Mouse (Mus musculus): Measurements from ENCODE around the gene Fam184a. TPM values are rescaled to one million over a fixed set of nuclear protein-coding genes. Genes with fewer than 3 reads are reported as not detected.

Fam184a gene
- total RNA-seq (2022) = 1 to 10 TPM in 1 of 4 experiments, under 1 TPM in 3; 0.40 to 2.0 (median 0.71) TPM

DNA sequence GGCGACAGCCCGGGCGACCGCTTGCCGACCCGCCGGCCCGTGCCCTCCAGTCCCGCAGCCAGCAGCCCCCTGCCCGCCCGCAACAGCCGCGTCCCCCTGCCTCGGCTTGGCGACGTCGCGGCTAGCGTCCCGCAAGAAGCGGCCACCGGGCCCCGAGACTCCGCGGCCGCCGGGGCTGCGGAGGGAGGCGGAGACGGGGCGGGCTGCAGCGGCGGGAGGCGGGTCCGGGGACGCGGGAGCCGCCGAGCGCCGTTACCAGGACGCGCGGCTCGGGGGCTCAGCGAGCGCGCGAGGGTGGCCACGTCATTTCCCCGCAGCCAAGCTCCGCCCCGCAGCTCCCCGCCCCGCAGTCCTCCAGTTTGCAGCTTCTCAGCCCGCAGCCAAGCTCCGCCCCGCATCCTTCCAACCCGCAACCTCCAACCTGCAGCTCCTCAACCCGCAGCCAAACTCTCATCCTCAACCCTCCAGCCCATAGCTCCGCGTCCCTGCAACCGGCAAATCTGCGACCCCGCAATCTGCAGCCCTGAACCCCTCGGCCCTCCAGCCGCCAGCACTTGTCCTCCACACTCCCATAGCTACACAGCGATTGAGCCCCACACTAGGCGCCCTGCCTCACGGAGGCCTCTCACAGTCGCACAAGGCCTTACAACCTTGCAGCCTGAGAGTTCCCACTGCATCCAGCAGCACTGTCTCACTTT lies at the start of gene Fam184a:
Fam184a (minus strand) TSS at position 169 of the 698 bp plus-strand sequence.
- peak; percentile 29 for DNase-seq (ENCODE audit: low spot score)

DNA sequence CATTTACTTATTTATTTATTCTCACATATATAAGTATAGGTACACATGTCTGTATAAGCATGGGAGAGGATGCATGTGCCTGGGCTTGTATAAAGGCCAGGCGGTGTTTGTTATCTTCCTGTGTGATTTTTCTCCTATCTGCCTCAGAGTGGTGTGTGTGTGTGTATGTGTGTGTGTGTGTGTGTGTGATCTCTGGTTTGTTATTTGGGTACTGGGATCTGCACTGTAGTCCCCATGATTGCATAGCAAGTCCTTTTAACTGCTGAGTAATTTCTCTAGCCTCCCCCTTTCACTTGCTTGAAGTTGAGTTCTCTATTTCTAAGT lies 45.3 kb upstream of the Fam184a start:
- no peak for DNase-seq (ENCODE audit: low spot score)

DNA sequence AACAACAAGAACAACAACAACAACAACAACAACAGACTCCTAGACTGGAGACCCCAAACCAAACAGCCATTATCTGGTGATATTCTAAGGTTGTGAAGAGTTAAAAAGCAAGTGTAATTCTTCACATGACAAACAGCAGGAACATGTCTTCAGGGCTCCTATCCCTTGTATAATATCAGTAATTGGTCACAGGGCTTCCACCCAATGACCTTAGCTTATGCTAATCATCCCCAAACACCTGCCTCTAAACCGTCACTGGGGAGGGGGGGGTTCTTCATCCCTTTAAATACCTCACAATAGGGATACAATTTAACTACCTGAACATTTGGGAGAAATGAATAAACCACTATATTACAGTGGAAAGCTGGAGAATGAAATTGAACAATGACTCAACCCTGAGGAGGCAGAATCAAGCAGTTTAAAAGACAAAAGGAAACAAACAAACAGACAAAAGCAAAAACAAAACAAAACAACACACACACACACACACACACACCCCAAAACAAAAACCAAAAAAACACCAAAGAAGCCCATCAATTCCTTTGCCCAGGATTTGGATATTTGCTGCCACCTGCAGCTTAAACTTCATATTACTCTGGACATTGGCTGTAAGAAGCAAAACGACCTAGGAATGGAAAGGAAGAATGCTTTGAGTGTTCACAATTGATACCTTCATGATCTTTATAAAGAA lies 44.8 kb upstream of the Fam184a start:
- no peak for DNase-seq (ENCODE audit: low spot score)

DNA sequence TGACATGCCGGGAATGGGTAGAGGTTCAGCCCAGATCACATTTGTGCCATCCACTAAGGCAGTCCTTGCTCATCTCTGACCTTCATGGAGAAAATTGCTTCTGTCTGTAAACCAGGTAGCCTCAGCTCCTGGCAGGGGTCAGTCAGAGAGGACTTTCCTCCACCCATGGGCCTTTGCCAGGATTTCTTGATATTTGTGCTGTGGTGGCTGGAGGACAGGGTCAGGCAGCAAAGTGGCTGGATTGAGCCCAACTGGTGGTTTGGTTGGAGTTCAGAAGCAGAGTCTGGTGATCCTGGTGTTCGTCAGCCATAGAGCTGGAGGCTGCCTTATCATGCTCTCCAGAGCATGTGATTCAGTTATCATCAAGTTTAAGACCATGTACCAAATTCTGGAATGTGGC lies 40.4 kb upstream of the Fam184a start:
- DNase-seq (ENCODE audit: low spot score) = no peak

DNA sequence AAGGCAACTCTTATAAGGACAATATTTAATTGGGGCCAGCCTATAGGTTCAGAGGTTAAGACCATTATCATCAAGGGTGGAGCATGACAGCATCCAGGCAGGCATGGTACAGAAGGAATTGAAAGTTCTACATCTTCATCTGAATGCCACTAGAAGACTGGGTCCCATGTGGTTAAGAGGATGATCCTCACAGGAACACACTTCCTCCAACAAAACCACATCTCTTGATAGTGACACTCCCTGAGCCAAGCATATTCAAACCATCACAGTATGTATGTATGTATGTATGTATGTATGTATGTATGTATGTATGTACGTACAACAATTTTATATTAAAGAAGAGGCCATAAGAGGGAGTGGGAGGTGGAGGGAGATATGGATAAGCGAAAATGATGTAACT lies 25.7 kb upstream of the Fam184a start:
- DNase-seq (ENCODE audit: low spot score) = no peak

DNA sequence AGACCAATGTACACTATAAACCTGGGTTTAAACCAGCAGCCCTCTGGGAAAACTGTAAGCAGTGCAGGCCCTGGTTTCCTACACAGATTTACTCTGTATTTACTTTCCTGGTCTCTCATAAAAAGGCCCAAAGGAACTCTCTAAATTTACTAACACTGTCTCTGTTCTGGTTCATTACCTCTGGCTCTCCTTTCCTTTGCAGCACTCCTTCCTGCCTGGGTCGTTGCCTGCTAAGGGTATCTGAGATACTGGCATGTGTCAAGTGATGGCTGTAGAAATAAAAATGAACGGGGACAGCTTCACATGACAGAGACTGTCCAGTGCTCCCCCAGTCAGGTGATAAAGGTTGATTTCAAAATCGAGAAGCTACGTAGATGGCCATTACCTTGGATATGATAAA lies 21.8 kb upstream of the Fam184a start:
- no peak for DNase-seq (ENCODE audit: low spot score)

DNA sequence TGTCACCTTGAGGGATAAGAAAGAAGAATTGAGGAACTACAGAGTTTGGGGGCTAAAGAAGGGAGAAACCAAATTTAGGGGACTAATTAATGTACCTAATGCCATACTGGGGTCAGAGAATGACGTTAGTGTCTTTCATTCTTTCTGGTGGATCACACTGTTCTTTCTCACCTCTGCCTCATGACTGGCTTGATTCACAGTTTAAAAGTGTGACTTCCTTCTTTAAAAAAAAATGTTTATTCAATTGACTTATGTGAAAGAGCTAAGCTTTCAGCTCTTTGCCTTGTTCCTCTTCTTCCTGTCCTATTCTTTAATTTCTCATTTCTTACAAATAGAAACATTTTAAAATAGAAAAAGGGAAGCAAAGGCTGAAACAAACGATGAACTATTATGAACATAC lies 20.6 kb upstream of the Fam184a start:
- no peak for DNase-seq (ENCODE audit: low spot score)

DNA sequence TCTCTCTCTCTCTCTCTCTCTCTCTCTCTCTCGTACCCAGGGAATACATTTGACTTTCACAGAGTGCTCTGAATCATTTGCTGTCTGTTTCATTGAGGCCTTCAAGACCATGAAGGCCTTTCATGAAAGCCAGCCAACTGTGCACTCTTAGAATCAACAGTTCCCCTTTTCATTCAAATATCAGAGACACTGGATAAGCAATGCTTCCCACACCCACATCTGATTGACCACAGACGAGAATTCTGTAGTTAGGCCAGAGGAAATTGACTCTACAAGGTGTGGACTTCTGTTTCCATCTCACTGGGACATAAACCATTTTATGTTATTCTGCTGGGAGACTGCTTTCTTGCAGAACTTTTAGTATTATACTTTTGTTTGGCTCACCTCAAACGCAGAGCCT lies 17.8 kb upstream of the Fam184a start:
- DNase-seq (ENCODE audit: low spot score) = no peak

DNA sequence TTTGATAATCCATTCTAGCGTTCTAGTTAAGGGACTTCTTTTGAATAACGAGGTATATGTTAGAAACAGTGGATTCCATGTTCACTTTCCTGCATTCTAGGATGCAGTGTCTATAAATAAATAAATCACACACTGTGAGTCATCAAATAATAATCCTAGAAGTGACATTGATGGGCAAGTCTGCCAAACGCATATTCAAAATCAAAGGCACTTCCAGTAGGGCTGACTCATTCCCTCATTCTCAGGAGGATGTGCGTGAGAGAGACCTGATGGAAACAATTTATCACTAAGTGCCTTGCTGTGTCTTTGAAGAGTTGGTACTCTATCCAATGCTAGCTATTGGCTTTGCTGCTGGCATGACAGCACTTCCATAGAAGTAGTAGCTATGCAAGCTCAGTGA lies 14.5 kb upstream of the Fam184a start:
- DNase-seq (ENCODE audit: low spot score) = no peak

DNA sequence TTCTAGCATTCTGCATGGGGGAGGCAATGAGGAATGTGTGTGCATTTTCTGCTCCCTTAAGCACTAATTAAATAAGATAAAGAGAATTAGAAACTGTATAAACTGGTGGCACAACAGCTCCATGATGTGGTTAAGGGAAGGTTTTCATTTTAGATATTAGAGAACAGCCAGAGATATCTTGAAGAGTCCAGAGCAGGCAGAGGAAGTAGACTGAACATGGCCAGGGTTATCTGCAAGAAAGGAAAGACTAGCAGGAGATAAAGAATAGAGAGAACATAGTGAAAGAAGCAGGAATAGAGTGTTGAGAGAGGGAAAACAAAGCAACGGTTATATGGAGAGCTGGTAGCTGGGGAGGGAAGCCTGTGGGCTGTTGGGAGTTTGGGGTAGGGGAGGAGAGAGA lies 1.8 kb upstream of the Fam184a start:
- no peak for DNase-seq (ENCODE audit: low spot score)

DNA sequence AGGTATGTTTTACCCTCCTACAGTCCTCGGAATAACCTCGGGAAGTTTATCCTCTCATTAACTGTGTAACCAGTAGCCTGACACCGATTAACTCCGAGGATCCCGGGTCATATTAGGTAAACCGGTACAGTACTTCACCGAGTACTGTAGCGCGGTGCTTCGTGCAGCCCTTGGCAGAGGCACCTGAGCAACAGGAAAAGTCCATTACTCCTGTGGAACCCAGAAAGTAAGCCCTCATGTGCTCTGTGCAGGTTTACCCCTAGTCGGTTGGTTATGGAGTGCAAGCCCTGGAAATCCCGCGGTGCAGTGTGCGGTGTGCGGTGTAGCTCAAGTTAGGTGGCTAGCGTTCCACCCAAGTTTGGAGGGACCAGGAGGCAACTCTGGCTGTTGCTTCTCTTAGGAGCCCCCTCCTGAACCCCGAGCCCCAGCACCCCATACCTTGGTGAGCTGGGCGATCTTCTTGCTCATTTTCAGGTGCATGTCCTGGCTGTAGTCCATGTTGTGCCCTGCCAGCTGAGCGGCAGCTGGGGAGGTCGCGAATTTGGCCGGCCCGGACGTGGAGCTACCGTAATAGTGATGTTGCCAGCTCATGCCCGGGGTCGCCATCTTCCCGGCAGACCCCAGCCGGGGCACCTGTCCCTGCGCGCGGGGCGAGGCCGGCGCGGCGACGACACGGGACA lies 508 bp downstream of the Fam184a start:
- no peak for DNase-seq (ENCODE audit: low spot score)

DNA sequence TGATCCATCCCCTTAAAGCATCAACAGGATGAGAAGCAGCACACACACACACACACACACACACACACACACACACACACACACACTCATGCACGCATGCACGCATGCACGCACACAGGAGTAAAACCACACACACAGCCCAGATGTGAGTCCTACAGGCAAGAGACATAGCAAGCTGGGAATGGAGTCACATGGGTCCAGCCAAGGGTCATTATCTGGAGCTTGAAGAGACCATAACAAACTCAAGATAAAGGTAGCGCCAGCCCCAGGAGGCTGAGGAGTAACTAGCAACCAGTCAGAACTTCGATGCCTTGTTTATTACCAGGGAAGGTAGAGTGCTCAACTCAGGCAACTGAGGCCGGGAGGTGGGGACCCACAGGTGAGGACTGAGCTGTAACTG lies 4.9 kb downstream of the Fam184a start:
- DNase-seq (ENCODE audit: low spot score) = no peak

DNA sequence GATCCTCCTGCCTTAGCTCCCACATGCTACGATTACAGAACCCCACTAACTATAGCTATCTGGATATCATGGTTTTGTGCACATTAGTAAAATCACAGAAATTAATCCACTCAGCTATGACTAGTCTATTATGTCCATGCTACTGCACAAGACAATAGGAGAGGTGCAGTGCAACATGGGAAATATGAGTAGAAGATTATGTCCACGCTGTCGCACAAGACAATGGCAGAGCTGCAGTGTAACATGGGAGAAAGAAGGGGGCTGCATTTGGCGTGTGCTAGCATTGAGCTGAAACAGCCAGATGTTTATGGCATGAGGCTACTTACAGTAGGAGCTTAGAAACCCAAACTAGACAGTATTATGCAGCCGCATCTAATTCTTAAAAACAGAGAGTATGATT lies 8.0 kb downstream of the Fam184a start:
- no peak for DNase-seq (ENCODE audit: low spot score)

DNA sequence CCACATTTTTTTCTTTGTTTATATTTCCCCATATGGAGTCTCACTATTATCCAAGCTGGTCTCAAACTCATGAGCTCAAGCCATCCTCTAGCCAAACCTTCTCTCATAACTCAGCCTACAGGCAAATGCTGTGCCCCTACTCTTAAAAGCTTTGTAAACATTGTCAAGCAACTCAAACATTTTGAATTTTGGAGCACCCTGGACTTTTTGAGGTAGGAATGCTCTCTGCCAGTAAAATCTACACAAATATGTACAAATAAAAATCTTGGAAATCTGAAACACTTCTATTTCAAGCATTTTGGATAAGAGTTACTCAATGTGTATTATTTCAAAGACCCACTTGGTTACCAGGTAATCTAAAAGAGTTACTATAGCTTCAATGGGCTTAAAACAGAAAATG lies 10.9 kb downstream of the Fam184a start:
- DNase-seq (ENCODE audit: low spot score) = no peak

DNA sequence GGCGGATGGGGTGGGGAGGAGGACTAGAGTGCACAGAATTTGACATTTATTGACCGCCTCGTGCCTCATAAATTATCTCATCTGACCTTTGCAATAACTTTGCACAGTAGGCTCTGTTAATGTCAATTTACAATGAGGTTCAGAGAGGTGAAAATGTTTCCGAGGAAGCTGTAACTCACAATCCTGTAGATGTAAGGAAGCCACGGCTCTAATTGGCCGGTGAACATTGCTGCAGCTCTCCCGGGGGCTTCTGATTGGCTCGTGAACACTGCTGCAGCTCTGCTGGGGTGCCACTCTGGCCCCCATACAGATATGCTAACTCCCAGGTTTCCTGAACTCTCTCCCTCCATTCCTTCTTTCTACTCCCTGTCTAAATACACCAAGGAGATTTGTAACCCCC lies 12.1 kb downstream of the Fam184a start:
- no peak for DNase-seq (ENCODE audit: low spot score)

DNA sequence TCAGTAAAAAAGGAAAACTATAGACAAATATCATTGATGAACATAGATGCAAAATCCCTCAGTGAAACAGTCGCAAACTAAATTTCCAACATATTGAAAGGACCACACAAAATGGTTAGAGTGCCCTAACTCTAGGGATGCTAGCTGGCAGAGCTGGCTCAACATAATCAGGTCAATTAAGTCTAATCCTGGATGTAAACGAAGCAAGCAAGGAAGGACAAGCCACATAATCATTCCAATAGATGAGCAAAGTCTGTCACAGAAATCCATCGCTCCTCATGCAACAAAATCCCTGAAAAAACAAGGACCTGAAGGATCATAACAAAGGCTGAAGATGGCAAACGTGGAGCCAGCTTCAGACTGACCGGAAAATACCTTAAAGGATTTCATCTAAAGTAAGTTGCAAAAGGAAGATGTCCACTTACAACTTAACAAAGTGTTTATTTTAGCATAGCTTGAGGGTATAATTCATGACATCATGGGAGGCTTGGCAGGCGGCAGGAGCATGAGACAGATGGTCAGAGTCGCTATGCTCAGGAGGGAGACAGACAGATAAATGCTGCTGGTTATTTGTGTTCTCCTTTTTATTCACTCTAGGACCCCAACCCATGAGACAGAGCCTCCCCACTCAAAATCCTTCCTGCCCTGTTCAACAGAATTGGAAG lies 15.6 kb downstream of the Fam184a start:
- no peak for DNase-seq (ENCODE audit: low spot score)

DNA sequence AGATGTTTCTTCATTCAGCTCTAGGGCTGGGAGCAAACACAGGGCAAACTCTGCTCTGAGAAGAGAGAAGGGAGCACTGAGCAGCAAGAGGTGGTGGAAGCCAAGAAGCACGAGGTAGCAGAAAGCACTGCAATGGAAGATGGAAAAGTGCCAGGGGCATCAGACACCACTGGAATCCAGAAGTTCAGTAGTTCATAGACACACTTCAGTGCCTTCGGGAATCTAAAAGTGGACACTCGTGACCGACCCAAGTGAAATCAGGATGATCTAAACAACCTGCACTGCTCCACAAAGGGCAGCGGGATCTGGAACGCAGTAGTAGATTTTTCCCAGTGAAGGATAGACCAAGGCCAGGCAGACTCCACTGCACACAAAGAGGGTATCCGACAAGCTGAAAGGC lies 18.6 kb downstream of the Fam184a start:
- DNase-seq (ENCODE audit: low spot score) = no peak

DNA sequence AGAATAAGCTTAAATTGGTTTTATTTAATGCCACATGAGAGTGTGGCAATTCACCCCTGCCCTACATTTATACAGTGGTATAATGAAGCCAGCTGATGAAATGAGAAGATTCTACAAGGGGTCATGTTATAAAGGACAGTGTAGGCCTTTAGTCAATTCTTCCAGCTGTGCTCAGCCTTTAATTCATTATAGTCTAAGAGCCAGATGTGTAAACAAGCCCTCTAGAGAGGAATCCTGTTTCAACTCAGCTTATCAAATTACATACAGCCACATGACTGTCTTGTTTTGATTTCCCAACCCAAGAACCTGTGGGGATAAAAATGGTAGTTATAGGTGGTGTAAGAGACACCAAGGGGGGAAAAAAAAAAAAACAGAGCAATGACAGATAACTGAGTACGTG lies 22.0 kb downstream of the Fam184a start:
- DNase-seq (ENCODE audit: low spot score) = no peak

DNA sequence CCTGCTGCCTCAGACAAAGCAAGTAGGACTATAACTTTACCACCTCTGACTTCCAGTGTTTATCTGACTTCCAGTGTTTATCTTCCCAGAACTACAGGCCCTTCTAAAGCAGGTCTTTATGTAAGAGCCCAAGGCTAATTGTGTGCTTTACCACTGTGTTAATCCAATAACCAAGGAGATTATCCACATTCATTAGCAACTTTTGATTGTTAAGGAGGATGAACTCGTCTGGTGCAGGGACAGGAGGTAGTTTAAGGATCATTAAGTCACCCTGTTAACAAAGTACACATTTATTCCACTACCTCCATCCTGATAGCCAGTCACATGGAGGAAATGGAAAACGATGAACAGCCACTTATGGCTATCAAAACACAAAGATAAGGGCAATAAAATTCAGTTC lies 25.6 kb downstream of the Fam184a start:
- no peak for DNase-seq (ENCODE audit: low spot score)

DNA sequence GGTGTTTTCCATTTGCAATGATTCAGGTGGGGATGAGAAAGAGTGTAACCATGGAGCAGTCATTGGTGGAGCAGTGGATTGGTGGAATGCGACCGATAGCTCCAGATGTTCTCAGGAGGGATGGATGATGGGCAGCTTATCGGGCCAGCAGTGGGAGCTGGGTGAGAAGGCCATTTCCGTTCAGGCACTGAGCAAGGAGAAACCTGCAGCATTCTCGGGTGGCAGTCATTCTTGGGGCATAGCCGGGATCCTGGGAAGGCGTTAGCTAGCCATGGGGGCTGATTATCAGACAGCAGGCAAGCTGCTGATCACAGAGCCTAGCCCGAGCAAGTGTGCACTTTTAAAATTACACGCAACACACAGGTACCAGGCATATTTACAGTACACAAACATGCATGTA lies 46.4 kb downstream of the Fam184a start:
- DNase-seq (ENCODE audit: low spot score) = no peak

DNA sequence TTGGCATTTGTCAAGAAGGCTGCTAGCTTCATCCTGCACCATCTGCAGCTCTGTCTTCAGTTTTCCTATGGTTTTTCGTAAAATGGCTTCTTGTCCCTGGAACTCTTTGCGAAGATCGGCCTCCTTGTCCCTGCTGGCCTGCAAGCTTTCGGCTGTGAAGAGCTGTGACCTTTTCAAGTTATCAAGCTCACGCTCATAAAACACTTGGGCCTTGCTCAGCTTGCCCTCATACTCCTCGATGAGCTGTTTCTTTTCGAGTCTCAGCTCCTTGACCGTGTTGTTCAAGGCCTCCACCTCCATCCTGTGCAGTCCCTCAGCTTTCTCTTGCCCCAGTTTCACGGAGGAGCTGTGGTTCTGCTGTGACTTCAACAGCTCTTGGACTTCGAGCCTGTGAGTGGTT lies 52.4 kb downstream of the Fam184a start:
- DNase-seq (ENCODE audit: low spot score) = no peak

DNA sequence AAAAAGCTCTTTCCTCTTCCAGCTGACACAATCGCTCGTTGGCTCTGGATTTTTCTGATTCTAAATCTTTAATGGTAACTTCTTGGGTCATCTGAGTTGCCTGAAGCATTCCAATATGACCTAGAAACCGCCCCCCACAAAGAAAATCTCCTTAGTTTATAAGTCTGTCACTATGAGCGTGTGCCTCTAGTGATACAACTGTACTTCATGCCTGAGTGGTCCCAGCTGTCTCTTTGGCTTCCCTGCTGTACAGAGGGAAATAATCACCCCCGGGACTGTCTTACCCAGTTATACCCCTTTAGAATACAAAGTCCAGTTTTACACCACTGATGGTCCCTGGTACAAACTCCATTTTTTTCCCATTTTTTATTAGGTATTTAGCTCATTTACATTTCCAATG lies 56.2 kb downstream of the Fam184a start:
- no peak for DNase-seq (ENCODE audit: low spot score)

DNA sequence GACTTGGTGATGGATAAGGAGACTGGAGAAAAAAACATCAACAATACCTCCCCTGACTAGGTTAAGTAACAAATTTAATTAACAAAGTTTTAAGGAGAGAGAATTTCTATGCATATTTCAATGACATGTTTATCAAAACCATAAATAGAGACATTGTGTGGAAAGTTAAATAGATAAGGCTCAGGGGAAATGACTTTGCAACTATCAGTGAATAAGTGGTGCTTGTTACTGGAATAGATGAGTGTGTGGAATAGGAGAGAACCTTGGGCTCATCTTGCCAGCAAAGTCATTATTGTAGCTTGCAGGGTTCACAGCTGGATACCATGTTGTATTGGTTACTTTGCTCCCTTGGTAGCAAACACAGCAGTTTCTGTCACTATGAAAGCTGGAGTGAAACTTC lies 59.7 kb downstream of the Fam184a start:
- DNase-seq (ENCODE audit: low spot score) = no peak

Measured in heart, adult 8-10 months (tissue).